Mouse (Mus musculus): Measurements from ENCODE around the gene Acvr1b.

- TF ChIP-seq CTCF (IDR thresholded peaks at IDR 0.05; ENCODE audit: control insufficient read depth, insufficient read depth, insufficient read length) (no peak), USF1 (IDR thresholded peaks at IDR 0.05; ENCODE audit: low read depth) (no peak), CEBPB (IDR thresholded peaks at IDR 0.05; ENCODE audit: low read depth) (no peak), MAX (IDR thresholded peaks at IDR 0.05) (no peak), FOSL1 (IDR thresholded peaks at IDR 0.05; ENCODE audit: insufficient read depth, low read length, poor library complexity, severe bottlenecking) (no peak), MYOD1 (IDR thresholded peaks at IDR 0.05; ENCODE audit: control insufficient read depth, insufficient read length, low read depth) (no peak)
Measured at GRCm38 (mm10) chr15:101138675-101139074, 35.2 kb upstream of the Acvr1b start.

Data from C2C12 (cell line).